In genomic region chr5:22191784-22192183, GRCm38 (mm10) we compare ENCODE assay signal across 23 mouse cellular contexts.
A peak's percentile ranks its signal among the peaks of the same experiment; 100 is the strongest.
DNase-seq lines count a peak whose midpoint lies in the region; ATAC-seq lines count a peak whose summit lies in the region.
"Had no signal": no experiment of that assay in that cellular context is flagged by ENCODE, and none has a peak within 500 bp of the region (broad histone marks: within the 10 kb centered on the region; RNA-seq: fewer than 3 reads in every experiment).

No protein-coding gene starts in this region.

- no peak overlapping the region for H3K9ac ChIP-seq in embryonic facial prominence, embryonic 14.5 days (ENCODE audit: low read depth, low read length)
- H3K9ac ChIP-seq in kidney, embryonic 15.5 days = no peak overlapping the region
- H3K9ac ChIP-seq in midbrain, embryonic 15.5 days = no peak overlapping the region
- H3K9ac ChIP-seq: embryonic facial prominence, embryonic 12.5 days; forebrain, embryonic 15.5 days; hindbrain, embryonic 12.5 days had no signal

- no peak overlapping the region for H3K4me2 ChIP-seq in embryonic facial prominence, embryonic 14.5 days (ENCODE audit: low read depth, low read length)
- no peak overlapping the region for H3K4me2 ChIP-seq in kidney, embryonic 15.5 days
- H3K4me2 ChIP-seq in midbrain, embryonic 15.5 days = no peak overlapping the region
- H3K4me2 ChIP-seq: embryonic facial prominence, embryonic 12.5 days; forebrain, embryonic 15.5 days; hindbrain, embryonic 12.5 days had no signal

- peak; percentile 52 for DNase-seq in embryonic facial prominence, embryonic 14.5 days (ENCODE audit: low spot score)
- no peak for DNase-seq in embryonic facial prominence, embryonic 10.5 days (ENCODE audit: low spot score)
- DNase-seq in kidney, postnatal 10 days = no peak
- no peak for DNase-seq in midbrain, embryonic 10.5 days (ENCODE audit: low spot score)
- peak; percentile 21 for DNase-seq in forelimb bud, embryonic 11.5 days (ENCODE audit: low read depth, low spot score)
- DNase-seq: adrenal gland, postnatal 14 days; cerebellum, adult 18-20 months; cerebellum, adult 9-11 months; cerebellum, postnatal 36 days; gastrocnemius, adult 2 months; gastrocnemius, postnatal 36 days; heart, adult 18-20 months; heart, postnatal 10 days; heart, postnatal 4 days had no signal

- no peaks in the 10 kb centered on the region for H3K27me3 ChIP-seq in embryonic facial prominence, embryonic 14.5 days (replicated peaks; ENCODE audit: control insufficient read depth, insufficient read depth, low read length)
- no peaks in the 10 kb centered on the region for H3K27me3 ChIP-seq in embryonic facial prominence, embryonic 10.5 days (replicated peaks; ENCODE audit: low read depth, poor library complexity, severe bottlenecking)
- no peaks in the 10 kb centered on the region for H3K27me3 ChIP-seq in kidney, embryonic 15.5 days
- H3K27me3 ChIP-seq in midbrain, embryonic 15.5 days (replicated peaks) = no peaks in the 10 kb centered on the region
- no peaks in the 10 kb centered on the region for H3K27me3 ChIP-seq in midbrain, embryonic 10.5 days (ENCODE audit: low read depth, poor library complexity, severe bottlenecking)
- H3K27me3 ChIP-seq: embryonic facial prominence, embryonic 12.5 days; forebrain, embryonic 15.5 days; hindbrain, embryonic 12.5 days had no signal

- H3K27ac ChIP-seq in embryonic facial prominence, embryonic 14.5 days (replicated peaks; ENCODE audit: low read depth, low read length) = no peak overlapping the region
- H3K27ac ChIP-seq in embryonic facial prominence, embryonic 10.5 days (replicated peaks) = no peak overlapping the region
- H3K27ac ChIP-seq in kidney, embryonic 15.5 days = no peak overlapping the region
- H3K27ac ChIP-seq in midbrain, embryonic 15.5 days = peak overlapping the region; percentile 34; the same call in 1 of the 2 replicates
- no peak overlapping the region for H3K27ac ChIP-seq in midbrain, embryonic 10.5 days (replicated peaks)
- H3K27ac ChIP-seq: embryonic facial prominence, embryonic 12.5 days; forebrain, embryonic 15.5 days; gastrocnemius, adult 2 months; heart, embryonic 10.5 days; hindbrain, embryonic 12.5 days had no signal

- no peaks in the 10 kb centered on the region for H3K4me1 ChIP-seq in embryonic facial prominence, embryonic 14.5 days (ENCODE audit: control insufficient read depth, insufficient read depth, low read length)
- no peaks in the 10 kb centered on the region for H3K4me1 ChIP-seq in embryonic facial prominence, embryonic 10.5 days
- peaks cover 5% of the 10 kb centered on the region; the same call in 1 of the 2 replicates for H3K4me1 ChIP-seq in kidney, embryonic 15.5 days
- peaks cover 27% of the 10 kb centered on the region for H3K4me1 ChIP-seq in midbrain, embryonic 15.5 days
- peaks cover 11% of the 10 kb centered on the region for H3K4me1 ChIP-seq in midbrain, embryonic 10.5 days
- H3K4me1 ChIP-seq: embryonic facial prominence, embryonic 12.5 days; heart, embryonic 10.5 days had no signal

- H3K4me3 ChIP-seq in embryonic facial prominence, embryonic 14.5 days (ENCODE audit: low read depth, low read length) = no peak overlapping the region
- no peak overlapping the region for H3K4me3 ChIP-seq in embryonic facial prominence, embryonic 10.5 days
- H3K4me3 ChIP-seq in kidney, embryonic 15.5 days (replicated peaks) = no peak overlapping the region
- no peak overlapping the region for H3K4me3 ChIP-seq in midbrain, embryonic 15.5 days
- H3K4me3 ChIP-seq in midbrain, embryonic 10.5 days = no peak overlapping the region
- H3K4me3 ChIP-seq: embryonic facial prominence, embryonic 12.5 days; forebrain, embryonic 15.5 days; gastrocnemius, adult 2 months; heart, embryonic 10.5 days; hindbrain, embryonic 12.5 days had no signal

- peak; percentile 33; the same call in 1 of the 2 replicates for ATAC-seq in embryonic facial prominence, embryonic 14.5 days (ENCODE audit: low read depth)
- peak; percentile 57; the same call in 1 of the 2 replicates for ATAC-seq in kidney, embryonic 15.5 days (replicated peaks; ENCODE audit: low FRiP score)
- no peak; the same call in 1 of the 2 replicates for ATAC-seq in midbrain, embryonic 15.5 days (replicated peaks)
- ATAC-seq in inflammation-experienced regulatory T-cells, adult 6 months = no peak
- ATAC-seq: activated CD4-positive, CD25-positive, alpha-beta regulatory T cell, adult 4 months; forebrain, embryonic 15.5 days; intestine, embryonic 16.5 days had no signal

- H3K9me3 ChIP-seq in embryonic facial prominence, embryonic 14.5 days (ENCODE audit: control insufficient read depth, low read length) = no peaks in the 10 kb centered on the region
- no peaks in the 10 kb centered on the region for H3K9me3 ChIP-seq in embryonic facial prominence, embryonic 10.5 days
- no peaks in the 10 kb centered on the region for H3K9me3 ChIP-seq in kidney, embryonic 15.5 days (replicated peaks)
- H3K9me3 ChIP-seq in midbrain, embryonic 15.5 days = no peaks in the 10 kb centered on the region
- H3K9me3 ChIP-seq in midbrain, embryonic 10.5 days (replicated peaks) = no peaks in the 10 kb centered on the region
- H3K9me3 ChIP-seq: embryonic facial prominence, embryonic 12.5 days; forebrain, embryonic 15.5 days; heart, embryonic 10.5 days; hindbrain, embryonic 12.5 days had no signal

- WGBS in embryonic facial prominence, embryonic 14.5 days = 76% methylated on average over 7 of the region's 7 CpGs
- 86% methylated on average over 7 of the region's 7 CpGs for WGBS in embryonic facial prominence, embryonic 10.5 days
- WGBS in kidney, embryonic 15.5 days = 75% methylated on average over 7 of the region's 7 CpGs
- 45% methylated on average over 7 of the region's 7 CpGs for WGBS in midbrain, embryonic 15.5 days
- 81% methylated on average over 7 of the region's 7 CpGs for WGBS in midbrain, embryonic 10.5 days

- H3K36me3 ChIP-seq in embryonic facial prominence, embryonic 14.5 days (ENCODE audit: control insufficient read depth, insufficient read depth, low read length) = no peaks in the 10 kb centered on the region
- H3K36me3 ChIP-seq in embryonic facial prominence, embryonic 10.5 days (replicated peaks) = no peaks in the 10 kb centered on the region
- no peaks in the 10 kb centered on the region for H3K36me3 ChIP-seq in kidney, embryonic 15.5 days
- H3K36me3 ChIP-seq in midbrain, embryonic 15.5 days (replicated peaks) = no peaks in the 10 kb centered on the region
- H3K36me3 ChIP-seq in midbrain, embryonic 10.5 days = no peaks in the 10 kb centered on the region
- H3K36me3 ChIP-seq: embryonic facial prominence, embryonic 12.5 days; forebrain, embryonic 15.5 days; heart, embryonic 10.5 days; hindbrain, embryonic 12.5 days had no signal

Comparison
In these comparisons a context has a peak if more than half of its experiments do, and no peak if none do; other contexts are left out.
1. DNase-seq: peak in embryonic facial prominence, embryonic 14.5 days (single experiment) and forelimb bud, embryonic 11.5 days (single experiment); none in embryonic facial prominence, embryonic 10.5 days (single experiment), kidney, postnatal 10 days (single experiment) and midbrain, embryonic 10.5 days (single experiment).
2. ATAC-seq: peak in embryonic facial prominence, embryonic 14.5 days (single experiment) and kidney, embryonic 15.5 days (single experiment); none in midbrain, embryonic 15.5 days (single experiment) and inflammation-experienced regulatory T-cells, adult 6 months (single experiment).